Mouse (Mus musculus) right cerebral cortex, postnatal 25 days (tissue): ENCODE data around the gene B3gntl1.

ENCODE experiments used
- DNase-seq: peaks from one replicate; pipeline ENCODE4 v3.0.0; 2022

B3gntl1 gene

DNA sequence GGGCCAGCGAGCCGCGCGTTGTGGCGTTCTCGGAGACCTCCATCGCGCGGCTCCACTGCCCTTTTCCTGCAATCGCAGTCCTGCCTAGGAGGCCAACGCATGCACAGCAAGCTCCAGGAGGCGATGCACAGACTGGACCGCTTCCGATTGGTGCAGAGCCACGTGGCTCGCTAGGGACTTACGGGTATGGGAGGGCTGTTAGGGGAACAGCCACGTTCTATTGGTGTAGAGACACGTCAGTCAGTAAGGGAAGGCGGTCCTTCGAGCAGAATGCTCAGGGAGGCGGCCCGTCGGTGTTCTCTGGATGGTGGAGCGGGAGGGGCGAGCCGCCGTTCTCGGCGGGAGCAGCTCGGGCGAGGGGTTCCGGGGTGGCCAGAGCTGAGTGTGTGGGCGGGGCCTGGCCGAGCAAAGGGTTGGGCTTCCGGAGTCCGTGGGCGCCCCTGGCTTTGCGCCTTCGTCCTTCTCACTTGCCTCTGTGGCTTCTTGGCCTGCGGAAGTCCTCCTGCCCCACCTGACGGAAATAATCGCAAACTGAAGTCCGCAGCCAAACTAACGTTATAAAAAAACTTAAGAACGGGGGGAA, at the start of gene B3gntl1:
TSS of gene B3gntl1 (minus strand) at position 164 of the 583 bp plus-strand sequence.
- peak; percentile 100 for DNase-seq

DNA sequence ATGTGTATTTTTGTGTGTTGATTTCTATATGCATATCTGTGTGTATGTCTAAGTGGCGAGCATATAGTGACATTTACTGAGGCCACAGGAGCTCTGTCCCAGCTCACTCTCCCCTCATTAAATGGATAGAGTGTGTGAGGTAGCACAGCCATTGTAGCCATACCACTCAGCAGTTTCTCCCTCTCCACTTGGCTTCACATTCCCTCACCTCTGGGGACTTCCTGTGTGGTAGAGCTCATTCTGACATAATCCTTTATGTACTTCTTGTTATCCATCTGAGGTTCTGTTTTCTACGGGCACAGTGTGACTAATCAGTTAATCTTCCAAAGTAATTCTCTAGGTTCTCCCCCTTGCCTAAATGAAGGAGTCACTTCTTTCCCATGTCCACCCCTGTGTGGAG, 49.5 kb upstream of the B3gntl1 start:
- DNase-seq: no peak

DNA sequence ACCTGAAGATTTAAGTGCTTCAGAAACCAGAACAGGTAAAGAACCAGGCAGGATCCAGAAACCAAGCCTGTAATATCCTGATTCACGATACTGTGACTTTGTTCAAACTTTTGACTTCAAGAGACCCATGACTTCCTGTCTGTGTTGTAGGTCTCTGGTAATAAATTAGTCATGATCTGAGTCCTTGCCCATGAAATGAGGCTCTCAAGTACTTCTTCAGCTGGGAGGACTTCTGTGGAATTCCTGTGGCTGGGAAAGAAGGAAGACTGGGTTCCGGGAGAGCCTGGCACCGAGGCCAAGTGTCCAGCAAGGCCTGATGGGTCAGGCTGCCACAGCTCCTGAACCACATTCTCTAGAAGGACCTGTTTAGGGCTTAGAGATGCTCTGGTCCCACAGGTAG, 47.8 kb upstream of the B3gntl1 start:
- no peak for DNase-seq

DNA sequence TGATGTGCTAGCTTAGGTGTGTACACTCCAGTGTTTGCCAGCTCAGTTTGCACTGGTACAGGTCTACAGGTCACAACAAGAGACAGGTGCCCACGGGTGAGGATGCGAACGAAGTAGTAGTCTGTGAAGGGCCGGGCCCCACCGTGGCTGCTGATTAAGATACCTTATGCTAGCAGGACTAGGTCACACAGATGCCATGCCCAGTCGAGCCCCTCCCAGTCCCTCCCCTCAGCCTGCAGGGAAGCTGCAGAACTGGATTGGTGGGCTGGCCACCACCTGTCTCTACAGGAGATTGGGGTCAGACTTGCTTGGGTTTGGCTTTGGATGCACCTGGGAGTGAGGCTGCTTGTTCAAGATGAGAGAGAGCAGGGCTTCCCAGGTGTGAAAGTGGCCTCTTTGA, 44.8 kb upstream of the B3gntl1 start:
- no peak for DNase-seq

DNA sequence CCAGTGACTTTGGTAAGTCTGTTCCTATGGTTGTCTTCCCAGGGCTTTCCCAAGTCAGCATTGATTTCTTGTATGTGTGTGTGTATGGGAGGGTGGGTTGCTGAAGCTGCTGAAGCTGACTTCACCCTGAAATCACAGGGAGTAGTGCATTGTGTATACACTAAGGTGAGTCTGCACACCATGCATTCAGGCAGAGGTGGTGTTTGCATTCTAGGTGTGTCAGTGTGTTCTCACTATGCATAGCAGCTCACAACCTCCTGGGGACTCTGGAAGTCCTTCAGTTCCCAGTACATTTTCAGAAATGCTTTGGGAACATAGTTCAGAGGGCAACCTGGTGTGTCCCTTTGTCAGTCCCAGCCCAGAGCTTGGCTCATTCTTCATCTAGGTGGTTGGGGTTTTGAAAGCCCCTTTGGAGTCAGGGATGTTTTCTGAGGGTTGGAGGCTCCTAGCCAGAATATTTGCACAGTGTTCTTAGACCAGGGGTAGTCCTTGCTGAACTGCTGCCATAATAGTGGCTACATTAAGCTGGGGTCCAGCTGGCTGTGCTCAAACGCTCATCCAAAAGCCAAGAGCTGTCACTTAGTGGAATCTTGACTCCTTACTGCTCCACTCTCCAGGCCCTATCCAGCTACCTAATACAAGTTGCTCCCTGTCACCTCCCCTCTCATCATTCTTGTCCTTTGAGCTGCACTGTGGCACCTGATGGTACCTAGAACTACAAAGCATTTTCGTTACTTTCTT, 42.0 kb upstream of the B3gntl1 start:
- no peak for DNase-seq

DNA sequence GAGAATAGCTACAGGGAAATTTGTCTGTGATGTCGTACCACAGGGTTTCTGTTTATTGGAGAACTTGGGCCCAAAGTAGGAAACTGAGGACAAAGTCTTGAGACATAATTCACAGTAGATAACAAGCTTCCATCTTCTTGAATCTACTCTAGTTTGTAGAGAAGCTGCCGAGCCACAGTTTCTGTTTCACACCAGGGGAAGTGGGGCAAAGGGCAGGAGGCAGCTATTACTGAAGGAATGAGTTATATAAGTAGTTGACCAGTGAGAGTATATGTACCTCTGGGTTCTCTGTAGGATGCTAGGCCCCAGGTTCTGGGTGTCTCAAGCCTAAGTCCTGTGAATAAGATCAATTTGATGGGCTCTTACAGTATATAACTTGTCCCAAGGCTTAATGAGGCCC, 40.6 kb upstream of the B3gntl1 start:
- no peak for DNase-seq

DNA sequence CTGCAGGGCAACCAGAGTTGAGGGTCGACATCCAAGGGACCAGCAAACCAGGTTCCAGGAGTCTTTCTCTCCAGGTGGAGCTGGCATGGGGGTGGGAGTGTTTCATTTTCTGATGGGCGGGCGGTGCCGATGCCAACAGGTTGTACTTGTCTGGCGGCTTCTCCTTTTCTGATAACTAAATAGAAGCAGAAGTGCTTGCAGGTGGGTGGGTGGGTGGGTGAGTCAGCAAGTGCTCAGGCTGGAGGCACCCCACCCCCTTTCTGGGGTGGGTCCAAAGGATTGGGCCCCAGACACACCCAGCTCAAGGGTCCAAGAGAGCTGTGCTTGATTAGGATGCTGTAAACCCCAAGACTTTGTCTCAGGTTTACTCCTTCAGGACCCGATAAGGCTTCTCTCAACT, 40.0 kb upstream of the B3gntl1 start:
- no peak for DNase-seq

DNA sequence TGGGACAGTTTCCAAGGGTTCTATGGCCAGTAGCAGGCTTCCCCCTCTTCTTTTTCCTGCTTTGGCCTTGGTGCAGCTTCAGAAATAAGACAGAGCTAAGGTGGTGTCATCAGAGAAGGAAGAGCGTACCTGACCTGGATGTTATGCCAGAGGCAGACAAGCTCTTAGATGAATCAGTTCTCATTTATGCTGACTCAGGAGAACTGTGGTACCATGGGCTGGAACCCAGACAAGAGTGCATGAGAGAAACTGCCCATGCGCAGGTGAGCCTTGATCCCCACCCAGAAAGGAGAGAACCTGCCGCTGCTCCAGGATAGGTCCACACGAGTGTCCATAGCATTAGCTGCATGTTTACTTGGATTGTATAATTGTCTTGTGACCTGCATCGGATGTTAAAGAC, 37.3 kb upstream of the B3gntl1 start:
- DNase-seq: no peak

DNA sequence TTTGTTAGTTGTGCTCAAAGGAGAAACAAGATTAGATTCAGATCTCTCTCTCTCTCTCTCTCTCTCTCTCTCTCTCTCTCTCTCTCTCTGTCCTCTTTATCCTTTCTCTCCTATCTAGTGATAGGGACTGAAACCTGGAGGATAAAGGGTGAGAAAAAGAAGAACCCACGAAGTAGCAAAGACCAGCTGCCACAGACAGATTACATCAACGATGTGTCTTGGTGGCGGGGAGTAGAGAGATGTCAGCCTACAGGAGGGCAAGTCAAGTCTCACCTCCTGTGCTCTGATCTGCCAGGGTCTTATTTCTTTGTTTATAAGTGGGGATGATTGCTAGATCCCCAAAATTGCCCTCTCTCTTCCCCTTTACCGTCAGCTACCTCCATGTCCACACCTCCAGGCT, 36.3 kb upstream of the B3gntl1 start:
- DNase-seq: no peak

DNA sequence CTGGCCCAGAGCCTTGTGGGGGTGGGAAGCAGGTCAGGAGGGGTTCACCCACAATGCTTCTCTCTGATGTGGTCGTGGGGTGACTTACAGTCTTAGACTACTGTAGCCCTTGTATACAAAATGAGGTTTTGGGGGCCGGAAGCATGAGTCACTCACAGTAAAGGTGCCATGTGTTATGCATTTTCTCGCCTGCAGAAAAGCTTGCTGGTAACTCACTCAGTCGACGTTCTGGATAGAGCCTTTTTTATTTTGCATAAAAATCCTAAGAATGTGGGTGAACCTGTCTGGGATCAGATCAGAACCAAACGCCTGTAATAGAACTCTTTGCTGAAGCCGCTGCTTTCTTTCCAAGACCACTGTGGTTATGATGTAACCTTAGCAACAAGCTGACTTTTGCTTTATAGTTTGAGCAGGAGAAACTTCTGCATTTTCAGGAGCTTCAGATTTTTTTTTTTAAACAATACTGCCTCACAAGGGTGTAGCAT, 33.6 kb upstream of the B3gntl1 start:
- DNase-seq: peak; percentile 22

DNA sequence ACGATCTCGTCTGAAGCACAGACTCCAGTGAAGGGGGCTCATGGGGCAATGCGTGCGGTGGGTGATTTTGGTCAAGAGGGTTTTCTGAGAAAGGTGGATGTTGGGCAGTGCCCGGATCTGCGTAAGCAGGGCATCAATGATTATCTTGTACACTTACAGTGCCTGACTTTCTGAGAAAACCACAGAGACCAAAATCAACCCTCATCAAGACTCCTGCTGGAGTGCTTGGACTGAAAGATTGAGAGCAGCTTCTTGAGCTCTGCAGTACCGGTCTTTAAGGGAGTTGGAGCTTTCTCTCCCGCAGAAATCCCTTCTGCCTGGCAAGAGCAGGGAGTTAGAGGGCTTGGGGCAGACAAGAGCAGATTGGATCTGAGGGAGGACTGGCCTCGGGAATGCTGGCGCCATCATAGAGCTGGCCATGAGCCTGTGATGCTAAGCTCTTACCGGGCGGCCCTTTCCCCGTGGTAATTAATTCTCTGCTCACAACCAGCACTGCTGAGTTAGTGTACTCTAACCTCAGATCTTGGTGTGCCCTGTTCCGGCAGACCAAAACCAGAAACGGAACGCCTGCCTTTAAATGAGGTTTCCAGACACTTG, 30.8 kb upstream of the B3gntl1 start:
- peak; percentile 13 for DNase-seq

DNA sequence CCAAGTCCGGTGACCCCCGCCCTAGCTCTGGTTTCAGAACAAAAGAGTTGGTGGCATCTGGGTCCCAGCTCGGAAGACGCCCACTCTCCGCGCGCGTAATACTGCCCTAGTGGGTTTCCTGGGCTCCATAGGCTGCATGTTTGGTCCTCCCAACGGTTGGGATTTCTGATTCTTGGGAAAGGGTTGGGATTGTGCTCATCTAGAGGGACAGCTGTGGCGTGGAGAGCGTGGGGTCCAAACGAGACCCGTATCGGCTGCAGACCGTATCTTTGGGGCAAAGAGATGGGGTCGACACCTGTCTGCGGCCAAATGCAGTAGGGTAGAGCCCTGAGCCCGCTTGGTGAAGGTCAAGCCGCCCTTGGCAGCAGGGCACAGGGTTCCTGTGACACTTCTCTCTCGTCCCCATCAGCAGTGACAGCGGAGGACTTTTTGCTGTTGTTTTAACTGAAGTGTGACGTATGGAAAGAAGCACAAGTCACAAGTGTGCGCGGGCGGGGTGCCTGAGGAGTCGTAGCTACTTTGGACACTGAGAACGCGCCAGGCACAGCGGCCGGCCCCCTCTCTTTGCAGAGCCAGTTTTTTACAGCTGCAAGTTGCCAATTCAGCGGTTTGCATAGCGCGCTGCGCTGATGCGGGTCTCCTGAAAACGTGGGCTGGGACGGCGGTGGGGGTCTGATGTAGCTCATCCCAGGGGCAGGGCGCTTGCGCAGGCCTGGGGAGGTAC, 30.1 kb upstream of the B3gntl1 start:
- DNase-seq: peak; percentile 50

DNA sequence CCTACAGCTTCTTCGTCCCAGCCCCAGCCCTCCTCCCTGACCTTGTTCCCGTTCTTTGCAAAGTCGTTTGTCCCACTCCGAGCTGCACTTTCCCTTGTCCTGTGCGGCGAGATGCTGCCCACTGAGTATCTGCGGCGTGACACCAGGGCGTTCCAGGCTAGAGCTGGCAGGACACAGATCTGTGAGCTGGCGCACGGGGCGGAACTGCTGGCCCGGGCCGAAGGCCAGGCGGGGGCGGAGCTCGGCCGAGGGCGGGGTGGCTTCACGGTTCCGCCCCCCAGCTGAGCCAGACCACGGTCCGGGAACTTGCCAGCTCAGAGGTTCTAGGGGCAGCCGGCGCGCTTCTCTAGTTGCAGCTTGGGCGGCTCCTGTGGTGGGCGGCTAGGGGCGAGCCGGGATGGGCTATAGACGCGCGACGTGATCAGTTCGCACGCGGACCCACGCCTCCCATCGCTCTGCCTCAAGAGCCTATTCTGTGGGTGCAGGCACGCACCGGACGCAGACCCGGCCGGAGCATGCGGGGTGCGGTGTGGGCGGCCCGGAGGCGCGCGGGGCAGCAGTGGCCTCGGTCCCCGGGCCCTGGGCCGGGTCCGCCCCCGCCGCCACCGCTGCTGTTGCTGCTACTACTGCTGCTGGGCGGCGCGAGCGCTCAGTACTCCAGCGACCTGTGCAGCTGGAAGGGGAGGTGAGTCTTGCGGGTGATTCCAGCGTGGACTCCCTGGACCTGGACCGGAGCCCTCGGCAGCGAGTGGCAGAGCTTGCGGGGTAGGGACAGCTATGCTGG, 29.4 kb upstream of the B3gntl1 start:
- peak; percentile 84 for DNase-seq

DNA sequence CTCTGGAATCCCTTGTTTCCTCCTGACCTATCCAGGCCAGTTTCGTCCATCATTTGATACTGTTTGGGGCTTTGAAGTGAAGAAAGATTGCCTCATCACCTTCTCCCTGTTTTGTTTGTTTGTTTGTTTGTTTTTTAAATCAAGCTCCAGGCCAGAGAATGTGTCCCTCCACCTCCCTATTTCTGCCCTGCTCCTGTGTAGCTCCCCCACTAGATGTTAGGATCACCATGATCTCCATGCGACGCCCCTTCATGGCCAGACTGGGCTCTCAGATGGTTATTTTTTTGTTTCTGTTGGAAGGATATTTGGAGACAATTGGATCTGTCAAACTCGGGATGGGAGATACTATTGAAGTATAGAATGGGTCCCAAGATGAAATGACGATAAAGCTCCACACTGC, 28.3 kb upstream of the B3gntl1 start, which contains the start of gene Metrnl:
TSS of gene Metrnl (plus strand) at position 301 of the 400 bp plus-strand sequence.
- DNase-seq: no peak

DNA sequence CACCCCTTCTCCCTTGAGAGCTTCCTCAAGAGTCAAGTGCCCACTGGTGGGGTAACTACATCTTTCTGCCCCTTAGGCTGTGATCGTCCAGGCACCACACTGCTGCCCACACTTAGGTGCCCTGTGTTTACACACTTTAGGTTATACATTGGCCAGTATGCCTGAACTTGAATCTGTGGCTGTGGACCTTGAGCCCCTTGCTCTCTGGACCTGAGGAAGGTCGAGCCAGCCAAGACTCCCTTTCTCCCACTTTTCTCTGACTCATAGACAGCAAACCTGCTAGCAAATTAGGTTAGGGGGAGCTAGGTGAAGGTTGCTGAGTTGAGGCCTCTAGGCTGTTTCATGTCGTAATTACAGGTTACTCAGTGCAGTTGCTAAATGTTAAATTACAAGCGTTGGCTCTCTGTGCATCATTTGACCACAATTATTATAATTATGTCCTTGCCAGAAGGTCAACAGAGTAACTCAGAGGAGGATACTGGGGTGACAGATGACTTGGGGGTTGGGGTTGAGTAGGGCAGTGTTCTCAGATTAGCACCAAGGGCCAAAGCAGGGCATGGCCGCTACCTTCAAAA, 25.5 kb upstream of the B3gntl1 start:
- no peak for DNase-seq

DNA sequence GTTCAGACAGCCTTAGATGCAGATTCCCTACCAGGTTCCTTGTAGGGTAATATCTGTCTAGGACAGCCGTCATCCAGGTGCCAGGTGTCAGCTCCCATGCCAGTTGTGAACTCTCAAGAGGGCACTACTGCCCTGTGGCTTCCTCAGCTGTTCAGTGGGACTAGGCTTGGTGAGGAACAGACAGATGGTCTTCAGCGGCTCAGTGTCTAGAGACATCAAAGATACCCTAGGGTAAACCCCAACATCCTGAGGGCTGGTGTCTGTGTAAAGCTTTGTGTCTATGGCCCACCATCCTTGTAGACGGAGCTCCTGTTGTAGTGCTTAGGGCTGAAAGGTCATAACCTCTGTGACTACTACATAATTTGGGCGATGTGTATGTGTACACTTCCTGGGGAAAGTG, 24.3 kb upstream of the B3gntl1 start:
- no peak for DNase-seq

DNA sequence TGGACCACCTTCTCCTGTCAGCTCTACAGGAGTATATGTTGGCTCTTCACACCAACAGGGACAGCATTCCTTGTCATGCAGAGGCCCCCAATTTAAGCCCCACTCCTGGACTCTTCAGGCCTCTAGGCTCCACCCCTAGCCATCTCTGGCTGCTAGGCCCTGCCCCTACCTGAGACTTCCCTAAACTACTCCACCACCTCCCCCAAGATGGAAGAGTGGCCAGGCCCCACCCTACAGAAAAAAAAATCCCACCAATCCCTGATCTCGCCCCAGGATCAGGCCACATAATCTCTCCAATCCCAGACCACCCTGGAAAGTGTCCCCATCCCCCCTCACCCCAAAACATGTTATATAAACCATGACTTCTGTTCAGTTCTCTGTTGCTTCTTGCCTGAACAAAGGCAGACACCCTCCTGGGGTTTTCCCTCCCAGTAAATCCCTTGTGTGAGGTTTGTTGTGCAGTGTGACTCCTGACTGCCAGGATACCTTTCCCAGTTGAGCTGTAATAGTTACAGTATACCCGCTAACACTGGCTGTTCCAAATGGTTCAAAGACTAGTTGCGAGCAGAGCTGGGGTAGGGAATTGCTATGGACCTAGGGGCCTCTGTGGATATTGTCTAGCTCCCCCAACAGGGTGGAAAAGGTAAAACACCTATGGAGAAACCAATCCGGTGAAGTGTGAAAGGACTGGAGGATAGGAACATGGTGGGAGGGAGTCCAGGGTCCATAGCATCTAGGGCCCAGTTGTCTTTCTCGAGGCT, 22.5 kb upstream of the B3gntl1 start:
- no peak for DNase-seq

DNA sequence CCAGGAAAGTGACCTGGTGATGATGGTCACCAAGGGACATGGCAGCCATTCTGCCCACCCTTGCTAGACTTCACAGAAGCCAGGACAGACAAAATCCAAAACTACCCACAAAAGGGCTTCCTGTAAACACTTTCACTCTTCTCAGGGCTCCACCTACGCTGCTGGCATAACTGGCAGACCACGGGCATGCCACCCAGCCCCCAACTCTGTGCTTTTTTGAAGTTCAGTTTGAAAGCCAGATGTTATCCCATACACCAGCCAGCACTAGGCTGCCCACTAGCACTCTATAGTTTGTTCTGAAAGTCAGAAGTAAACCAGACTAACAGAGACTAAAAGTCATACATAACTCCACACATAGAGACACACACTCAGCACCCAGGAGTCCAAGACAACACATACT, 15.1 kb upstream of the B3gntl1 start:
- DNase-seq: no peak

DNA sequence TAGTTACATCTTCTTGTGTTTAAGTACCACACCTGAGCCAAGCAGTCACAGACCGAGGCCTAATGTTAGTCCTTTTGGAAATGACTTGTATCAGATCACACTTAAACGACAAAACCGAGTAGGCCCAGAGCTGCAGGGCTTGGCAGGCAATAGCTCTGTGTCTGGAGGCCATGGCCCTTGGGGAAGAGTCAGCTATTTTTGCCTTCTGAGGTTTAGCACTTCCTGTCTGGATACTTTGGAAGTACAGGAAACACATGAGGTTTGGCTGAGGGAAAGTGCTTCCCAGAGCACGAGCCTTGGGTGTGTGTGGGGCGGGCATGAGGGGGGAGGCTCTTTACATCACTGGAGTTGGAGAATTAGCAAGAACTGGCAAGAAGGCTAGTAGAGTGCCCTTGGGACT, 13.7 kb upstream of the B3gntl1 start:
- DNase-seq: no peak

DNA sequence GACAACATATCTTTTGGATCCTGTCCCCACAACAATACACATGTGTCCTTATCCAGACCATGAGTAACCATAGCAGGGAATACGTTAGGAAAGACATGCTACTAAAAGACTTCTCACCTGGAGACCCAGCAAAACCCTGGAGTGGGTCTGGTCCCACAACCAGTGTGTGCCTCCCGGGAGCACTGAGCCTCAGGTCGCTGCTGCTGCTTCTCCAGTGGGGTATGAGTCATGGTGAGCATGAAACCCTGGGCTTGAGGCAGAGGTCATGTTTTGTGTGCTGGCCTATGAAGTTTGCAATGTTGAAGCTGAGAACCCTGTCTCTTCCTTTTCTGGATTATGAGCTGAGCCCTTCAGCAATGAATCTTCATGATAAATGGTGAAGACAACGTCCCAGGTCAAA, 13.1 kb upstream of the B3gntl1 start:
- DNase-seq: no peak

DNA sequence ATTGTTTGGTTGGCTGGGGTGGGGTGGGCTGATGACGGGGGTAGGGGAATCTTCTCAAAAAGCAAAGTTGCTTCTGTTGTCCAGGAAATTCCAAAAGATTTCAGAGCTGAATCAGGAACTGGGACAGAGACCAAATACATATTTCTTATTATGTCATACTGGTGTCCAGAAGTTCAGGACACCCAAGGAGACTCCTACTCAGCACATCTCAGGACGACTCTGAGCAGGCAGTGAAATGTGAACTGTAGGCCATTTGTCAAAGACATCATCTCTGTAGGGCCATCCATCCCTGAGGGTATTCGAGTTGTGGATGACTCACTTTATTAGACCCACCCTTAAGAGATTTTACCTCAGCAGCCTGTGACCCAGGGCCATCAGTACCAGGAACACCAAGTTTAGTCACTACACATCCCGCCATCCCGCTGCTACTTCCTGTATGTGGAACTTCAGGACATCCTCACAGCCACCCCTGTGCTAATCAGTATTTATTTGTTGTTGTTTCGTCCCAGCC, 12.6 kb upstream of the B3gntl1 start:
- no peak for DNase-seq
